Comparison of ENCODE assay signal across 8 mouse cellular contexts in genomic region chr16:33560281-33560680, GRCm38 (mm10). TPM values are rescaled to one million over a fixed set of nuclear protein-coding genes. Genes with fewer than 3 reads are reported as not detected.
A peak's percentile ranks its signal among the peaks of the same experiment; 100 is the strongest.
DNase-seq lines count a peak whose midpoint lies in the region; ATAC-seq and TF ChIP-seq lines count a peak whose summit lies in the region.

No protein-coding gene starts in this region.

- peaks cover 29% of the 10 kb centered on the region for H3K4me1 ChIP-seq in E14TG2a.4 (replicated peaks; ENCODE audit: low read depth, low read length)
- H3K4me1 ChIP-seq in forebrain, embryonic 12.5 days, result peaks cover 23% of the 10 kb centered on the region
- H3K4me1 ChIP-seq in heart, embryonic 16.5 days (ENCODE audit: control insufficient read depth, insufficient read depth, low read length), result peaks cover 17% of the 10 kb centered on the region
- H3K4me1 ChIP-seq in liver, embryonic 13.5 days (replicated peaks), result no peaks in the 10 kb centered on the region; the same call in 1 of the 2 replicates
- H3K4me1 ChIP-seq in neural tube, embryonic 14.5 days (ENCODE audit: control insufficient read depth, insufficient read depth, low read length), result no peaks in the 10 kb centered on the region

- H3K4me2 ChIP-seq in forebrain, embryonic 12.5 days, result no peak overlapping the region
- peak overlapping the region; percentile 36 for H3K4me2 ChIP-seq in heart, embryonic 16.5 days (ENCODE audit: low read depth, low read length)
- no peak overlapping the region for H3K4me2 ChIP-seq in liver, embryonic 13.5 days
- no peak overlapping the region for H3K4me2 ChIP-seq in neural tube, embryonic 14.5 days (ENCODE audit: low read depth, low read length)

- peak; percentile 89 for TF ChIP-seq CTCF in E14TG2a.4 (conservative IDR thresholded peaks at IDR 0.05; ENCODE audit: low read length)

- H3K4me3 ChIP-seq in E14TG2a.4 (replicated peaks; ENCODE audit: low read length), result no peak overlapping the region
- H3K4me3 ChIP-seq in forebrain, embryonic 12.5 days (replicated peaks), result no peak overlapping the region
- H3K4me3 ChIP-seq in heart, embryonic 16.5 days (ENCODE audit: low read length), result no peak overlapping the region
- no peak overlapping the region for H3K4me3 ChIP-seq in liver, embryonic 13.5 days (replicated peaks)
- H3K4me3 ChIP-seq in neural tube, embryonic 14.5 days (ENCODE audit: low read depth, low read length), result no peak overlapping the region

- no peaks in the 10 kb centered on the region for H3K27me3 ChIP-seq in E14TG2a.4 (ENCODE audit: insufficient read depth, low read length)
- H3K27me3 ChIP-seq in forebrain, embryonic 12.5 days, result no peaks in the 10 kb centered on the region
- no peaks in the 10 kb centered on the region for H3K27me3 ChIP-seq in heart, embryonic 16.5 days (ENCODE audit: control insufficient read depth, insufficient read depth, low read length)
- no peaks in the 10 kb centered on the region for H3K27me3 ChIP-seq in liver, embryonic 13.5 days
- no peaks in the 10 kb centered on the region for H3K27me3 ChIP-seq in neural tube, embryonic 14.5 days (ENCODE audit: control insufficient read depth, insufficient read depth, low read length)

- no peaks in the 10 kb centered on the region for H3K36me3 ChIP-seq in E14TG2a.4 (ENCODE audit: insufficient read depth, low read length)
- no peaks in the 10 kb centered on the region for H3K36me3 ChIP-seq in forebrain, embryonic 12.5 days (replicated peaks)
- H3K36me3 ChIP-seq in heart, embryonic 16.5 days (ENCODE audit: control insufficient read depth, insufficient read depth), result no peaks in the 10 kb centered on the region
- no peaks in the 10 kb centered on the region for H3K36me3 ChIP-seq in liver, embryonic 13.5 days
- H3K36me3 ChIP-seq in neural tube, embryonic 14.5 days (ENCODE audit: control insufficient read depth, insufficient read depth, low read length), result no peaks in the 10 kb centered on the region

- no peaks in the 10 kb centered on the region for H3K9me3 ChIP-seq in E14TG2a.4 (ENCODE audit: low read length)
- H3K9me3 ChIP-seq in forebrain, embryonic 12.5 days, result no peaks in the 10 kb centered on the region
- H3K9me3 ChIP-seq in heart, embryonic 16.5 days (replicated peaks; ENCODE audit: control insufficient read depth, low read length), result no peaks in the 10 kb centered on the region
- H3K9me3 ChIP-seq in liver, embryonic 13.5 days (replicated peaks), result no peaks in the 10 kb centered on the region
- no peaks in the 10 kb centered on the region for H3K9me3 ChIP-seq in neural tube, embryonic 14.5 days (ENCODE audit: control insufficient read depth, low read length)

- H3K27ac ChIP-seq in forebrain, embryonic 12.5 days, result peak overlapping the region; percentile 37; the same call in 1 of the 2 replicates
- peak overlapping the region; percentile 52 for H3K27ac ChIP-seq in heart, embryonic 16.5 days (ENCODE audit: low read length)
- H3K27ac ChIP-seq in liver, embryonic 13.5 days, result no peak overlapping the region
- H3K27ac ChIP-seq in neural tube, embryonic 14.5 days (ENCODE audit: low read depth, low read length), result no peak overlapping the region

- DNase-seq in c-Kit-positive CD71-negative TER-119-negative erythroid progenitor cells, embryonic 14.5 days (ENCODE audit: low read depth), result peak; percentile 74
- DNase-seq in kidney, postnatal 14 days, result peak; percentile 89
- DNase-seq in liver, embryonic 13.5 days, result peak; percentile 33
- peak; percentile 34 to 59 for DNase-seq in thymus, postnatal 10 days (ENCODE audit: low spot score in 2 of 2)

- ATAC-seq in forebrain, embryonic 12.5 days (ENCODE audit: low FRiP score), result peak; percentile 85
- peak; percentile 90 for ATAC-seq in heart, embryonic 16.5 days (replicated peaks; ENCODE audit: extremely low read depth, insufficient read depth, low FRiP score)
- peak; percentile 77 for ATAC-seq in liver, embryonic 13.5 days (ENCODE audit: low read depth)
- peak; percentile 87 for ATAC-seq in neural tube, embryonic 14.5 days (ENCODE audit: low read depth)

- 1% methylated on average over 6 of the region's 6 CpGs for WGBS in forebrain, embryonic 12.5 days
- WGBS in heart, embryonic 16.5 days, result under 1% methylated on average over 6 of the region's 6 CpGs
- WGBS in liver, embryonic 13.5 days (ENCODE audit: insufficient replicate concordance), result 0% methylated on average over 6 of the region's 6 CpGs
- 2% methylated on average over 6 of the region's 6 CpGs for WGBS in neural tube, embryonic 14.5 days

- no peak overlapping the region for H3K9ac ChIP-seq in forebrain, embryonic 12.5 days
- peak overlapping the region; percentile 17 for H3K9ac ChIP-seq in heart, embryonic 16.5 days (ENCODE audit: low read length)
- H3K9ac ChIP-seq in liver, embryonic 13.5 days, result no peak overlapping the region
- H3K9ac ChIP-seq in neural tube, embryonic 14.5 days (replicated peaks; ENCODE audit: low read depth, low read length), result no peak overlapping the region

RNA-seq across cellular contexts. Expression of gene Slc12a8, which starts 43.2 kb away (rescaled TPM):
- polyA plus RNA-seq in forebrain, embryonic 12.5 days (2016; fragmentation: Nextera tagmentation; extraction: Ambion mirVana), result 0.94 and 1.2 TPM in 2 replicates
- 1.1 and 1.2 TPM in 2 replicates for polyA plus RNA-seq in heart, embryonic 16.5 days (2015; fragmentation: Nextera tagmentation; extraction: Ambion mirVana)
- polyA plus RNA-seq in liver, embryonic 13.5 days (2015; fragmentation: Nextera tagmentation; extraction: Ambion mirVana), result 0.06 TPM in 1 of 2 replicates, not detected in the other
- 0.54 and 1.0 TPM in 2 replicates for polyA plus RNA-seq in neural tube, embryonic 14.5 days (2014; fragmentation: Nextera tagmentation; extraction: Ambion mirVana)

Comparison
In these comparisons a context has a peak if more than half of its experiments do, and no peak if none do; other contexts are left out.
1. DNase-seq: peak in every context shown above with its lines; median percentile 89 in kidney, postnatal 14 days; 74 in c-Kit-positive CD71-negative TER-119-negative erythroid progenitor cells, embryonic 14.5 days; 46 in thymus, postnatal 10 days; 33 in liver, embryonic 13.5 days.
2. H3K27ac ChIP-seq: peak in forebrain, embryonic 12.5 days (single experiment) and heart, embryonic 16.5 days (single experiment); none in liver, embryonic 13.5 days (single experiment) and neural tube, embryonic 14.5 days (single experiment).
3. Peak in every context shown above with its lines, with median percentiles within 50 percentile points of each other: ATAC-seq.